10 mouse cellular contexts compared by ENCODE assay signal in genomic region chr13:23537006-23537710, GRCm38 (mm10). TPM values are rescaled to one million over a fixed set of nuclear protein-coding genes. Genes with fewer than 3 reads are reported as not detected.
DNase-seq lines count a peak whose midpoint lies in the region; ATAC-seq and TF ChIP-seq lines count a peak whose summit lies in the region.
"Had no signal": no experiment of that assay in that cellular context is flagged by ENCODE, and none has a peak within 500 bp of the region (broad histone marks: within the 10 kb centered on the region; RNA-seq: fewer than 3 reads in every experiment).

No protein-coding gene starts in this region.

- no peaks in the 10 kb centered on the region for H3K9me3 ChIP-seq in forebrain, embryonic 10.5 days
- H3K9me3 ChIP-seq in forebrain, postnatal 0 days (ENCODE audit: low read length): no peaks in the 10 kb centered on the region
- no peaks in the 10 kb centered on the region for H3K9me3 ChIP-seq in midbrain, embryonic 12.5 days
- no peaks in the 10 kb centered on the region for H3K9me3 ChIP-seq in midbrain, embryonic 16.5 days (replicated peaks; ENCODE audit: control insufficient read depth, low read length, poor library complexity, severe bottlenecking)
- H3K9me3 ChIP-seq in intestine, embryonic 15.5 days: no peaks in the 10 kb centered on the region
- H3K9me3 ChIP-seq in stomach, embryonic 16.5 days (replicated peaks; ENCODE audit: control insufficient read depth, low read length): no peaks in the 10 kb centered on the region

- H3K27me3 ChIP-seq in forebrain, embryonic 10.5 days (ENCODE audit: poor library complexity, severe bottlenecking): no peaks in the 10 kb centered on the region
- H3K27me3 ChIP-seq in forebrain, postnatal 0 days (ENCODE audit: insufficient read depth, low read length): no peaks in the 10 kb centered on the region
- no peaks in the 10 kb centered on the region for H3K27me3 ChIP-seq in midbrain, embryonic 12.5 days
- H3K27me3 ChIP-seq in midbrain, embryonic 16.5 days (ENCODE audit: control insufficient read depth, insufficient read depth, low read depth, low read length): no peaks in the 10 kb centered on the region
- no peaks in the 10 kb centered on the region for H3K27me3 ChIP-seq in intestine, embryonic 15.5 days (replicated peaks)
- no peaks in the 10 kb centered on the region for H3K27me3 ChIP-seq in stomach, embryonic 16.5 days (ENCODE audit: control insufficient read depth, insufficient read depth, low read length)

- H3K27ac ChIP-seq in forebrain, embryonic 10.5 days: peak overlapping the region; percentile 92
- H3K27ac ChIP-seq in forebrain, postnatal 0 days (ENCODE audit: low read depth, low read length): no peak overlapping the region
- no peak overlapping the region for H3K27ac ChIP-seq in midbrain, embryonic 12.5 days (replicated peaks)
- no peak overlapping the region for H3K27ac ChIP-seq in midbrain, embryonic 16.5 days (ENCODE audit: low read length)
- no peak overlapping the region for H3K27ac ChIP-seq in intestine, embryonic 15.5 days
- H3K27ac ChIP-seq in stomach, embryonic 16.5 days (ENCODE audit: low read length): no peak overlapping the region; the same call in 1 of the 2 replicates

- WGBS in forebrain, embryonic 10.5 days: 83% methylated on average over 3 of the region's 3 CpGs
- WGBS in forebrain, postnatal 0 days: 77% methylated on average over 3 of the region's 3 CpGs
- 79% methylated on average over 3 of the region's 3 CpGs for WGBS in midbrain, embryonic 12.5 days
- 79% methylated on average over 3 of the region's 3 CpGs for whole genome bisulfite sequencing in midbrain, embryonic 16.5 days
- 69% methylated on average over 3 of the region's 3 CpGs for WGBS in intestine, embryonic 15.5 days
- 67% methylated on average over 3 of the region's 3 CpGs for WGBS in stomach, embryonic 16.5 days

- no peaks in the 10 kb centered on the region for H3K36me3 ChIP-seq in forebrain, embryonic 10.5 days (replicated peaks)
- no peaks in the 10 kb centered on the region for H3K36me3 ChIP-seq in forebrain, postnatal 0 days (ENCODE audit: insufficient read depth)
- no peaks in the 10 kb centered on the region for H3K36me3 ChIP-seq in midbrain, embryonic 12.5 days
- no peaks in the 10 kb centered on the region for H3K36me3 ChIP-seq in midbrain, embryonic 16.5 days (ENCODE audit: control insufficient read depth, insufficient read depth, low read length)
- no peaks in the 10 kb centered on the region for H3K36me3 ChIP-seq in intestine, embryonic 15.5 days
- no peaks in the 10 kb centered on the region for H3K36me3 ChIP-seq in stomach, embryonic 16.5 days (ENCODE audit: control insufficient read depth, insufficient read depth, low read length)

- DNase-seq in forebrain, embryonic 10.5 days (ENCODE audit: extremely low spot score, low spot score): no peak
- no peak for DNase-seq in forebrain, postnatal 0 days
- no peak for DNase-seq in adrenal gland, adult (ENCODE audit: inconsistent age in 2 of 2, low spot score in 1 of 2)
- DNase-seq: B cell, adult 2 months; kidney, postnatal 25 days had no signal

- no peak overlapping the region for H3K4me2 ChIP-seq in forebrain, postnatal 0 days (ENCODE audit: low read depth)
- peak overlapping the region; percentile 66 for H3K4me2 ChIP-seq in midbrain, embryonic 12.5 days (replicated peaks)
- no peak overlapping the region for H3K4me2 ChIP-seq in midbrain, embryonic 16.5 days (ENCODE audit: low read length)
- H3K4me2 ChIP-seq in intestine, embryonic 15.5 days (replicated peaks): peak overlapping the region; percentile 69; the same call in 1 of the 2 replicates
- peak overlapping the region; percentile 56 for H3K4me2 ChIP-seq in stomach, embryonic 16.5 days (ENCODE audit: low read depth, low read length)

- no peak overlapping the region for H3K9ac ChIP-seq in forebrain, postnatal 0 days
- no peak overlapping the region for H3K9ac ChIP-seq in midbrain, embryonic 12.5 days (replicated peaks)
- H3K9ac ChIP-seq in midbrain, embryonic 16.5 days (ENCODE audit: low read depth, low read length): no peak overlapping the region
- no peak overlapping the region for H3K9ac ChIP-seq in intestine, embryonic 15.5 days
- peak overlapping the region; percentile 18; the same call in 1 of the 2 replicates for H3K9ac ChIP-seq in stomach, embryonic 16.5 days (ENCODE audit: low read length)

- no peak for TF ChIP-seq CTCF in forebrain, postnatal 0 days (IDR thresholded peaks at IDR 0.05; ENCODE audit: low read depth)

- H3K4me1 ChIP-seq in forebrain, embryonic 10.5 days: peaks cover 43% of the 10 kb centered on the region
- peaks cover 19% of the 10 kb centered on the region for H3K4me1 ChIP-seq in forebrain, postnatal 0 days (ENCODE audit: insufficient read depth)
- peaks cover 29% of the 10 kb centered on the region for H3K4me1 ChIP-seq in midbrain, embryonic 12.5 days
- H3K4me1 ChIP-seq in midbrain, embryonic 16.5 days (ENCODE audit: control insufficient read depth, insufficient read depth, low read length): peaks cover 23% of the 10 kb centered on the region
- peaks cover 16% of the 10 kb centered on the region for H3K4me1 ChIP-seq in intestine, embryonic 15.5 days (replicated peaks)
- peaks cover 30% of the 10 kb centered on the region for H3K4me1 ChIP-seq in stomach, embryonic 16.5 days (ENCODE audit: control insufficient read depth, insufficient read depth, low read length)

- peak overlapping the region; percentile 54 for H3K4me3 ChIP-seq in forebrain, embryonic 10.5 days
- no peak overlapping the region for H3K4me3 ChIP-seq in forebrain, postnatal 0 days (ENCODE audit: low read depth, low read length)
- peak overlapping the region; percentile 13 for H3K4me3 ChIP-seq in midbrain, embryonic 12.5 days
- H3K4me3 ChIP-seq in midbrain, embryonic 16.5 days (ENCODE audit: low read depth, low read length): no peak overlapping the region
- no peak overlapping the region for H3K4me3 ChIP-seq in intestine, embryonic 15.5 days (replicated peaks)
- peak overlapping the region; percentile 26 for H3K4me3 ChIP-seq in stomach, embryonic 16.5 days (replicated peaks; ENCODE audit: low read length)

- no peak for ATAC-seq in forebrain, postnatal 0 days
- no peak for ATAC-seq in midbrain, embryonic 12.5 days (ENCODE audit: low FRiP score, low read depth)
- no peak for ATAC-seq in midbrain, embryonic 16.5 days
- ATAC-seq in intestine, embryonic 15.5 days: no peak
- no peak for ATAC-seq in stomach, embryonic 16.5 days (ENCODE audit: insufficient read depth, low FRiP score)
- no peak for ATAC-seq in megakaryocyte-erythroid progenitor cell, adult 5-6 weeks (replicated peaks; ENCODE audit: low FRiP score, low TSS enrichment, poor library complexity, severe bottlenecking)

RNA-seq across cellular contexts. Expression of gene Hist1h3g, which starts 1.9 kb away (rescaled TPM):
- 6.3 and 8.1 TPM in 2 replicates for polyA plus RNA-seq in forebrain, embryonic 10.5 days (2016; fragmentation: Nextera tagmentation; extraction: Ambion mirVana)
- 116 and 134 TPM in 2 replicates for total RNA-seq in forebrain, postnatal 0 days (2014; rRNA removed)
- polyA plus RNA-seq in forebrain, postnatal 0 days (2015; fragmentation: Nextera tagmentation; extraction: Ambion mirVana): 0.50 TPM in 1 of 2 replicates, not detected in the other
- 4.8 and 6.9 TPM in 2 replicates for polyA plus RNA-seq in midbrain, embryonic 12.5 days (2016; fragmentation: Nextera tagmentation; extraction: Ambion mirVana)
- not detected in 2 replicates for polyA plus RNA-seq in midbrain, embryonic 16.5 days (2015; fragmentation: Nextera tagmentation; extraction: Ambion mirVana)
- 6.1 and 6.2 TPM in 2 replicates for polyA plus RNA-seq in intestine, embryonic 15.5 days (2015; fragmentation: Nextera tagmentation; extraction: Ambion mirVana)
- polyA plus RNA-seq in stomach, embryonic 16.5 days (2015; fragmentation: Nextera tagmentation; extraction: Ambion mirVana): 4.7 and 6.1 TPM in 2 replicates
- total RNA-seq in megakaryocyte-erythroid progenitor cell, adult 5-6 weeks (2014; fragmentation: Nextera tagmentation): 189 and 293 TPM in 2 replicates
- total RNA-seq in megakaryocyte-erythroid progenitor cell, adult 5-6 weeks (2017): 189 and 625 TPM in 2 replicates

RNA-seq across cellular contexts. Expression of gene Hist1h2af, which starts 3.5 kb away (rescaled TPM):
- polyA plus RNA-seq in forebrain, embryonic 10.5 days (2016; fragmentation: Nextera tagmentation; extraction: Ambion mirVana): 6.7 and 9.5 TPM in 2 replicates
- 135 and 227 TPM in 2 replicates for total RNA-seq in forebrain, postnatal 0 days (2014; rRNA removed)
- polyA plus RNA-seq in forebrain, postnatal 0 days (2015; fragmentation: Nextera tagmentation; extraction: Ambion mirVana): not detected in 2 replicates
- polyA plus RNA-seq in midbrain, embryonic 12.5 days (2016; fragmentation: Nextera tagmentation; extraction: Ambion mirVana): 7.9 and 8.4 TPM in 2 replicates
- polyA plus RNA-seq in midbrain, embryonic 16.5 days (2015; fragmentation: Nextera tagmentation; extraction: Ambion mirVana): not detected in 2 replicates
- polyA plus RNA-seq in intestine, embryonic 15.5 days (2015; fragmentation: Nextera tagmentation; extraction: Ambion mirVana): 6.7 TPM in 1 of 2 replicates, not detected in the other
- 0.74 and 3.1 TPM in 2 replicates for polyA plus RNA-seq in stomach, embryonic 16.5 days (2015; fragmentation: Nextera tagmentation; extraction: Ambion mirVana)
- total RNA-seq in megakaryocyte-erythroid progenitor cell, adult 5-6 weeks (2014; fragmentation: Nextera tagmentation): 41.1 and 66.5 TPM in 2 replicates
- 1,297 and 1,759 TPM in 2 replicates for total RNA-seq in megakaryocyte-erythroid progenitor cell, adult 5-6 weeks (2017)

RNA-seq across cellular contexts. Expression of gene Hist1h2bh, which starts 6.0 kb away (rescaled TPM):
- polyA plus RNA-seq in forebrain, embryonic 10.5 days (2016; fragmentation: Nextera tagmentation; extraction: Ambion mirVana): 0.74 and 0.79 TPM in 2 replicates
- total RNA-seq in forebrain, postnatal 0 days (2014; rRNA removed): 12.5 and 17.0 TPM in 2 replicates
- 0.17 TPM in 1 of 2 replicates, not detected in the other for polyA plus RNA-seq in forebrain, postnatal 0 days (2015; fragmentation: Nextera tagmentation; extraction: Ambion mirVana)
- polyA plus RNA-seq in midbrain, embryonic 12.5 days (2016; fragmentation: Nextera tagmentation; extraction: Ambion mirVana): 0.56 and 0.64 TPM in 2 replicates
- polyA plus RNA-seq in midbrain, embryonic 16.5 days (2015; fragmentation: Nextera tagmentation; extraction: Ambion mirVana): 0.27 TPM in 1 of 2 replicates, not detected in the other
- 1.1 and 1.3 TPM in 2 replicates for polyA plus RNA-seq in intestine, embryonic 15.5 days (2015; fragmentation: Nextera tagmentation; extraction: Ambion mirVana)
- polyA plus RNA-seq in stomach, embryonic 16.5 days (2015; fragmentation: Nextera tagmentation; extraction: Ambion mirVana): 1.1 and 1.4 TPM in 2 replicates
- 31.9 and 110 TPM in 2 replicates for total RNA-seq in megakaryocyte-erythroid progenitor cell, adult 5-6 weeks (2014; fragmentation: Nextera tagmentation)
- 85.7 and 165 TPM in 2 replicates for total RNA-seq in megakaryocyte-erythroid progenitor cell, adult 5-6 weeks (2017)

RNA-seq across cellular contexts. Expression of gene Hist1h4h, which starts 6.3 kb away (rescaled TPM):
- 3.8 and 4.0 TPM in 2 replicates for polyA plus RNA-seq in forebrain, embryonic 10.5 days (2016; fragmentation: Nextera tagmentation; extraction: Ambion mirVana)
- 1,275 and 1,840 TPM in 2 replicates for total RNA-seq in forebrain, postnatal 0 days (2014; rRNA removed)
- polyA plus RNA-seq in forebrain, postnatal 0 days (2015; fragmentation: Nextera tagmentation; extraction: Ambion mirVana): 4.1 and 5.7 TPM in 2 replicates
- 4.2 and 4.4 TPM in 2 replicates for polyA plus RNA-seq in midbrain, embryonic 12.5 days (2016; fragmentation: Nextera tagmentation; extraction: Ambion mirVana)
- 1.5 and 3.0 TPM in 2 replicates for polyA plus RNA-seq in midbrain, embryonic 16.5 days (2015; fragmentation: Nextera tagmentation; extraction: Ambion mirVana)
- polyA plus RNA-seq in intestine, embryonic 15.5 days (2015; fragmentation: Nextera tagmentation; extraction: Ambion mirVana): 4.6 and 4.8 TPM in 2 replicates
- 5.7 and 6.3 TPM in 2 replicates for polyA plus RNA-seq in stomach, embryonic 16.5 days (2015; fragmentation: Nextera tagmentation; extraction: Ambion mirVana)
- 115 and 209 TPM in 2 replicates for total RNA-seq in megakaryocyte-erythroid progenitor cell, adult 5-6 weeks (2014; fragmentation: Nextera tagmentation)
- total RNA-seq in megakaryocyte-erythroid progenitor cell, adult 5-6 weeks (2017): 683 and 1,187 TPM in 2 replicates

RNA-seq across cellular contexts. Expression of gene Hist1h3f, which starts 6.7 kb away (rescaled TPM):
- 1.00 and 1.7 TPM in 2 replicates for polyA plus RNA-seq in forebrain, embryonic 10.5 days (2016; fragmentation: Nextera tagmentation; extraction: Ambion mirVana)
- total RNA-seq in forebrain, postnatal 0 days (2014; rRNA removed): 116 and 119 TPM in 2 replicates
- polyA plus RNA-seq in forebrain, postnatal 0 days (2015; fragmentation: Nextera tagmentation; extraction: Ambion mirVana): 0.17 and 0.47 TPM in 2 replicates
- polyA plus RNA-seq in midbrain, embryonic 12.5 days (2016; fragmentation: Nextera tagmentation; extraction: Ambion mirVana): 1.0 and 1.3 TPM in 2 replicates
- polyA plus RNA-seq in midbrain, embryonic 16.5 days (2015; fragmentation: Nextera tagmentation; extraction: Ambion mirVana): not detected in 2 replicates
- polyA plus RNA-seq in intestine, embryonic 15.5 days (2015; fragmentation: Nextera tagmentation; extraction: Ambion mirVana): 0.45 and 0.97 TPM in 2 replicates
- 0.81 and 0.90 TPM in 2 replicates for polyA plus RNA-seq in stomach, embryonic 16.5 days (2015; fragmentation: Nextera tagmentation; extraction: Ambion mirVana)
- total RNA-seq in megakaryocyte-erythroid progenitor cell, adult 5-6 weeks (2014; fragmentation: Nextera tagmentation): 31.6 and 53.6 TPM in 2 replicates
- 69.9 and 132 TPM in 2 replicates for total RNA-seq in megakaryocyte-erythroid progenitor cell, adult 5-6 weeks (2017)

Comparison
In these comparisons a context has a peak if more than half of its experiments do, and no peak if none do; other contexts are left out.
1. H3K4me3 ChIP-seq: peak in forebrain, embryonic 10.5 days (single experiment), midbrain, embryonic 12.5 days (single experiment) and stomach, embryonic 16.5 days (single experiment); none in forebrain, postnatal 0 days (single experiment), midbrain, embryonic 16.5 days (single experiment) and intestine, embryonic 15.5 days (single experiment).
2. H3K4me2 ChIP-seq: peak in midbrain, embryonic 12.5 days (single experiment), intestine, embryonic 15.5 days (single experiment) and stomach, embryonic 16.5 days (single experiment); none in forebrain, postnatal 0 days (single experiment) and midbrain, embryonic 16.5 days (single experiment).